Mouse (Mus musculus) bone marrow, adult 2 months (tissue): ENCODE results near the gene Plcb1.

Experiments
- CTCF ChIP-seq: fragments of 200-500 bp; IDR thresholded peaks from 2 replicates; pipeline ENCODE4 v1.5.1; 2011; ENCODE audit warnings: low read length, control low read depth; ENCODE audit not compliant: control insufficient read depth, insufficient read depth
- POLR2A ChIP-seq: fragments of 200-500 bp; IDR thresholded peaks from 2 replicates; pipeline ENCODE4 v1.6.1; 2011; ENCODE audit warnings: low read depth, mild to moderate bottlenecking, control low read depth, low read length, borderline replicate concordance; ENCODE audit not compliant: control insufficient read depth

GRCm38 (mm10) chr2:135073014-135073413 is 287.1 kb downstream of the Plcb1 start:
- TF ChIP-seq CTCF (no peak), POLR2A (no peak)
